Mouse (Mus musculus) CH12.LX (cell line): Measurements from ENCODE around the gene St6gal1. TPM values are rescaled to one million over a fixed set of nuclear protein-coding genes. Genes with fewer than 3 reads are reported as not detected.

Experiments
- DNase-seq: peaks from one replicate; pipeline ENCODE4 v3.0.0-alpha.2; 2013; ENCODE audit errors: extremely low read depth
- H3K27ac ChIP-seq: 2 replicates; pipeline ENCODE4 v1.5.1; 2012; ENCODE audit warnings: low read depth, mild to moderate bottlenecking, control low read depth, moderate library complexity; ENCODE audit not compliant: insufficient read depth
- H3K27me3 ChIP-seq: replicated peaks from 2 replicates; pipeline ENCODE3; 2012; ENCODE audit warnings: inconsistent platforms
- H3K36me3 ChIP-seq, 2 experiments: replicated peaks in 1 of 2; 2 replicates each; pipeline versions ENCODE3 to v1.6.1; 2012; ENCODE audit warnings: inconsistent platforms in 1 of 2, low read length in 1 of 2, mild to moderate bottlenecking in 1 of 2, mixed read lengths in 1 of 2, moderate library complexity in 1 of 2; ENCODE audit not compliant: control insufficient read depth in 1 of 2, insufficient read depth in 1 of 2
- H3K4me1 ChIP-seq, 2 experiments: 2 replicates each; pipeline ENCODE4 v1.6.1; 2012; ENCODE audit warnings: inconsistent platforms in 1 of 2, moderate library complexity in 1 of 2; ENCODE audit not compliant: insufficient read depth in 2 of 2, control insufficient read depth in 1 of 2
- H3K4me2 ChIP-seq: 2 replicates; pipeline ENCODE4 v1.6.1; 2012; ENCODE audit warnings: low read depth, mild to moderate bottlenecking, control low read depth; ENCODE audit not compliant: poor library complexity, insufficient read depth, severe bottlenecking
- H3K4me3 ChIP-seq, 3 experiments: fragments of 150-350 bp in 1 of 3; sonication (generic) in 1 of 3; replicated peaks in 1 of 3; 2 replicates each; pipeline versions ENCODE3 to v1.5.1; 2011 to 2012; ENCODE audit warnings: low read depth in 2 of 3, low read length in 2 of 3, mild to moderate bottlenecking in 2 of 3, moderate library complexity in 2 of 3, control low read depth in 1 of 3, improper control_type of control experiment in 1 of 3, inconsistent platforms in 1 of 3, mixed read lengths in 1 of 3; ENCODE audit not compliant: poor library complexity in 1 of 3
- H3K79me2 ChIP-seq: replicated peaks from 2 replicates; pipeline ENCODE4 v1.6.1; 2012; ENCODE audit warnings: mild to moderate bottlenecking, moderate library complexity; ENCODE audit not compliant: control insufficient read depth, poor library complexity, insufficient read depth, severe bottlenecking; ENCODE audit errors: extremely low read depth
- H3K9ac ChIP-seq: 2 replicates; pipeline ENCODE4 v1.6.1; 2012; ENCODE audit warnings: low read depth, mild to moderate bottlenecking, control low read depth, moderate library complexity; ENCODE audit not compliant: insufficient read depth
- H3K9me3 ChIP-seq: replicated peaks from 2 replicates; pipeline ENCODE3; 2012; ENCODE audit warnings: low read length, inconsistent platforms, mixed read lengths
- BHLHE40 ChIP-seq: IDR thresholded peaks from 2 replicates; pipeline ENCODE4 v1.6.1; 2011; ENCODE audit warnings: mild to moderate bottlenecking, low read depth, low read length, improper control_type of control experiment
- CHD1 ChIP-seq: IDR thresholded peaks from 2 replicates; pipeline ENCODE4 v1.6.1; 2012; ENCODE audit warnings: low read depth, low read length, improper control_type of control experiment, inconsistent platforms
- CHD2 ChIP-seq: IDR thresholded peaks from 2 replicates; pipeline ENCODE4 v1.6.1; 2011; ENCODE audit warnings: low read length, improper control_type of control experiment
- CTCF ChIP-seq, 2 experiments: IDR thresholded peaks in 1 of 2; conservative IDR thresholded peaks in 1 of 2; 2 replicates each; pipeline ENCODE4 v1.5.1; 2011 to 2012; ENCODE audit warnings: low read depth in 2 of 2, low read length in 2 of 2, improper control_type of control experiment in 1 of 2, inconsistent platforms in 1 of 2, mild to moderate bottlenecking in 1 of 2, moderate library complexity in 1 of 2
- E2F4 ChIP-seq: IDR thresholded peaks from 2 replicates; pipeline ENCODE4 v1.6.1; 2011; ENCODE audit warnings: low read depth, low read length, improper control_type of control experiment; ENCODE audit not compliant: insufficient replicate concordance
- ELF1 ChIP-seq: IDR thresholded peaks from 2 replicates; pipeline ENCODE4 v1.6.1; 2014; ENCODE audit warnings: low read depth, mild to moderate bottlenecking, inconsistent platforms, low read length, improper control_type of control experiment
- EP300 ChIP-seq: IDR thresholded peaks from 2 replicates; pipeline ENCODE4 v1.6.1; 2011; ENCODE audit warnings: low read length, improper control_type of control experiment
- ETS1 ChIP-seq: conservative IDR thresholded peaks from 2 replicates; pipeline ENCODE4 v1.6.1; 2012; ENCODE audit warnings: low read depth, mild to moderate bottlenecking, inconsistent platforms, low read length, improper control_type of control experiment, moderate library complexity
- GABPA ChIP-seq: IDR thresholded peaks from 2 replicates; pipeline ENCODE4 v1.6.1; 2012; ENCODE audit warnings: low read depth, low read length, improper control_type of control experiment, inconsistent platforms; ENCODE audit not compliant: insufficient replicate concordance
- HCFC1 ChIP-seq: IDR thresholded peaks from 2 replicates; pipeline ENCODE4 v1.6.1; 2012; ENCODE audit warnings: low read depth, mild to moderate bottlenecking, inconsistent platforms, low read length, improper control_type of control experiment
- IRF4 ChIP-seq: IDR thresholded peaks from 2 replicates; pipeline ENCODE4 v1.6.1; 2014; ENCODE audit warnings: low read depth, mild to moderate bottlenecking, inconsistent platforms, low read length, improper control_type of control experiment
- JUN ChIP-seq: IDR thresholded peaks from 2 replicates; pipeline ENCODE4 v1.6.1; 2011; ENCODE audit warnings: low read depth, mild to moderate bottlenecking, low read length, improper control_type of control experiment, moderate library complexity; ENCODE audit not compliant: insufficient read depth
- JUND ChIP-seq: conservative IDR thresholded peaks from 2 replicates; pipeline ENCODE4 v1.6.1; 2011; ENCODE audit warnings: low read depth, low read length, improper control_type of control experiment
- KAT2A ChIP-seq: IDR thresholded peaks from 2 replicates; pipeline ENCODE4 v1.6.1; 2012; ENCODE audit warnings: low read length, improper control_type of control experiment, inconsistent platforms; ENCODE audit not compliant: insufficient replicate concordance
- MAFK ChIP-seq: IDR thresholded peaks from 2 replicates; pipeline ENCODE4 v1.6.1; 2011; ENCODE audit warnings: low read length, improper control_type of control experiment; ENCODE audit not compliant: insufficient replicate concordance
- MAX ChIP-seq: IDR thresholded peaks from 2 replicates; pipeline ENCODE4 v1.6.1; 2011; ENCODE audit warnings: low read length, improper control_type of control experiment
- MAZ ChIP-seq: IDR thresholded peaks from 2 replicates; pipeline ENCODE4 v1.6.1; 2012; ENCODE audit warnings: low read depth, mild to moderate bottlenecking, inconsistent platforms, low read length, improper control_type of control experiment, moderate library complexity
- MEF2A ChIP-seq: IDR thresholded peaks from 2 replicates; pipeline ENCODE4 v1.6.1; 2014; ENCODE audit warnings: low read depth, mild to moderate bottlenecking, inconsistent platforms, low read length, improper control_type of control experiment, borderline replicate concordance
- MXI1 ChIP-seq: IDR thresholded peaks from 2 replicates; pipeline ENCODE4 v1.6.1; 2011; ENCODE audit warnings: mild to moderate bottlenecking, low read depth, low read length, improper control_type of control experiment
- MYC ChIP-seq: IDR thresholded peaks from 2 replicates; pipeline ENCODE4 v1.6.1; 2011; ENCODE audit warnings: low read depth, mild to moderate bottlenecking, improper control_type of control experiment, low read length
- NELFE ChIP-seq: IDR thresholded peaks from 2 replicates; pipeline ENCODE4 v1.6.1; 2011; ENCODE audit warnings: low read depth, low read length, improper control_type of control experiment
- NRF1 ChIP-seq: IDR thresholded peaks from 2 replicates; pipeline ENCODE4 v1.6.1; 2014; ENCODE audit warnings: low read depth, mild to moderate bottlenecking, inconsistent platforms, low read length, improper control_type of control experiment, moderate library complexity
- PAX5 ChIP-seq: IDR thresholded peaks from 2 replicates; pipeline ENCODE4 v1.6.1; 2012; ENCODE audit warnings: low read length, inconsistent platforms, mixed read lengths
- POLR2A ChIP-seq: IDR thresholded peaks from 2 replicates; pipeline ENCODE4 v1.6.1; 2011; ENCODE audit warnings: low read depth, mild to moderate bottlenecking, improper control_type of control experiment, low read length
- POLR2AphosphoS2 ChIP-seq: IDR thresholded peaks from 2 replicates; pipeline ENCODE4 v1.6.1; 2011; ENCODE audit warnings: low read depth, low read length, improper control_type of control experiment
- RAD21 ChIP-seq: IDR thresholded peaks from 2 replicates; pipeline ENCODE4 v1.6.1; 2011; ENCODE audit warnings: low read depth, mild to moderate bottlenecking, low read length, improper control_type of control experiment, moderate library complexity
- RCOR1 ChIP-seq: conservative IDR thresholded peaks from 2 replicates; pipeline ENCODE4 v1.6.1; 2012; ENCODE audit warnings: low read depth, mild to moderate bottlenecking, inconsistent platforms, low read length, improper control_type of control experiment
- SIN3A ChIP-seq: IDR thresholded peaks from 2 replicates; pipeline ENCODE4 v1.6.1; 2012; ENCODE audit warnings: low read length, improper control_type of control experiment, inconsistent platforms
- SMC3 ChIP-seq: IDR thresholded peaks from 2 replicates; pipeline ENCODE4 v1.6.1; 2011; ENCODE audit warnings: low read depth, low read length, improper control_type of control experiment
- TBP ChIP-seq: conservative IDR thresholded peaks from 2 replicates; pipeline ENCODE4 v1.6.1; 2011; ENCODE audit warnings: low read depth, low read length, improper control_type of control experiment
- TCF12 ChIP-seq: IDR thresholded peaks from 2 replicates; pipeline ENCODE4 v1.6.1; 2014; ENCODE audit warnings: low read depth, mild to moderate bottlenecking, inconsistent platforms, low read length, improper control_type of control experiment
- UBTF ChIP-seq: IDR thresholded peaks from 2 replicates; pipeline ENCODE4 v1.6.1; 2012; ENCODE audit warnings: low read depth, mild to moderate bottlenecking, inconsistent platforms, low read length, improper control_type of control experiment, moderate library complexity
- USF1 ChIP-seq: IDR thresholded peaks from 2 replicates; pipeline ENCODE4 v1.6.1; 2014; ENCODE audit warnings: low read depth, mild to moderate bottlenecking, inconsistent platforms, low read length, improper control_type of control experiment
- USF2 ChIP-seq: conservative IDR thresholded peaks from 2 replicates; pipeline ENCODE4 v1.6.1; 2011; ENCODE audit warnings: low read depth, low read length, improper control_type of control experiment
- ZC3H11A ChIP-seq: IDR thresholded peaks from 2 replicates; pipeline ENCODE4 v1.6.1; 2012; ENCODE audit warnings: low read depth, mild to moderate bottlenecking, inconsistent platforms, low read length, improper control_type of control experiment
- ZKSCAN1 ChIP-seq: IDR thresholded peaks from 2 replicates; pipeline ENCODE4 v1.6.1; 2012; ENCODE audit warnings: low read depth, inconsistent platforms, low read length, improper control_type of control experiment, borderline replicate concordance
- ZMIZ1 ChIP-seq: IDR thresholded peaks from 2 replicates; pipeline ENCODE4 v1.6.1; 2012; ENCODE audit warnings: low read depth, mild to moderate bottlenecking, inconsistent platforms, low read length, improper control_type of control experiment
- ZNF384 ChIP-seq: IDR thresholded peaks from 2 replicates; pipeline ENCODE4 v1.6.1; 2012; ENCODE audit warnings: low read depth, low read length, improper control_type of control experiment, inconsistent platforms
- dilution Hi-C: fragments of 300-500 bp; cut with MboI; formaldehyde crosslinking; loops from 2 replicates; pipeline ENCODE4 v1.14.3; 2020; ENCODE audit warnings: low sequenced_read_pairs; ENCODE audit not compliant: extremely low pct_unique_long_range_greater_than_20kb, extremely low pct_ligation_motif_present
- in situ Hi-C: fragments of 300-500 bp; cut with MboI; formaldehyde crosslinking; loops from 3 replicates; pipeline ENCODE4 v1.14.3; 2019; ENCODE audit warnings: low sequenced_read_pairs, low pct_ligation_motif_present, low pct_unique_long_range_greater_than_20kb, mixed read lengths
- polyA plus RNA-seq: library from polyadenylated mRNA; unstranded; fragments of >175 nt; gene quantifications from 2 replicates; pipeline ENCODE4 v1.2.1, GENCODE M21; 2012; ENCODE audit warnings: low read depth; ENCODE audit not compliant: insufficient read length
- total RNA-seq, 2 experiments: library from RNA; depleted of rRNA; stranded (reverse); fragments of 300-350 nt in 1 of 2; fragments of >200 nt in 1 of 2; gene quantifications; 2 replicates each; pipeline ENCODE4 v1.2.3; 2012 to 2014

St6gal1 gene
- total and polyA plus RNA-seq, 3 experiments = 64.5 to 168 (median 67.8) TPM

- H3K4me3 ChIP-seq = no peak overlapping the region
- DNase-seq = peak; percentile 84
- no peaks in the 10 kb centered on the region for H3K27me3 ChIP-seq
- H3K4me2 ChIP-seq = 0 out of 2 replicates have a peak overlapping the region, but pooled peaks have one; percentile 2
- 0 out of 2 replicates have a peak overlapping the region, but pooled peaks have one; percentile 7 for H3K9ac ChIP-seq
- 0 out of 2 replicates have a peak, but pooled peaks have one; percentile 16 for TF ChIP-seq SMC3
- no peak for TF ChIP-seq NRF1
- TF ChIP-seq GABPA = no peak
- no peak; the same call in 1 of the 2 replicates for TF ChIP-seq ELF1
- TF ChIP-seq IRF4 = peak; percentile 35; the same call in 1 of the 2 replicates
- TF ChIP-seq PAX5 = no peak
- no peak for TF ChIP-seq HCFC1
- no peak for TF ChIP-seq ZMIZ1
- 0 out of 2 replicates have a peak, but pooled peaks have one; percentile 40 for TF ChIP-seq JUND
- TF ChIP-seq JUN = 0 out of 2 replicates have a peak, but pooled peaks have one; percentile 6
- peak; percentile 52; the same call in 1 of the 2 replicates for TF ChIP-seq MXI1
- TF ChIP-seq RCOR1 = no peak
- no peak; the same call in 1 of the 2 replicates for TF ChIP-seq MAX
- TF ChIP-seq MEF2A = peak; percentile 58
- no peak for TF ChIP-seq CHD1
- TF ChIP-seq ZC3H11A = no peak
- peak; percentile 53; the same call in 1 of the 2 replicates for TF ChIP-seq BHLHE40
- no peak for TF ChIP-seq E2F4
- TF ChIP-seq ZNF384 = peak; percentile 61
- no peak for TF ChIP-seq KAT2A
- TF ChIP-seq ETS1 = peak; percentile 85
- no peak for TF ChIP-seq USF2
- TF ChIP-seq MAZ = peak; percentile 53; the same call in 1 of the 2 replicates
- no peak; the same call in 1 of the 2 replicates for TF ChIP-seq POLR2A
- TF ChIP-seq ZKSCAN1 = no peak
- TF ChIP-seq MAFK = peak; percentile 83
- TF ChIP-seq RAD21 = peak; percentile 14
- TF ChIP-seq USF1 = no peak
- no peak for TF ChIP-seq CTCF (conservative IDR thresholded peaks at IDR 0.05 in 1 of 2, IDR thresholded peaks at IDR 0.05 in 1 of 2; ENCODE audit: low read depth in 2 of 2, low read length in 2 of 2)
- no peak for TF ChIP-seq UBTF
- TF ChIP-seq MYC = peak; percentile 33; the same call in 1 of the 2 replicates
- no peak for TF ChIP-seq NELFE
- TF ChIP-seq POLR2AphosphoS2 = no peak
- TF ChIP-seq TCF12 = peak; percentile 51; the same call in 1 of the 2 replicates
- peak; percentile 61; the same call in 1 of the 2 replicates for TF ChIP-seq TBP
- peak; percentile 61 for TF ChIP-seq EP300
- TF ChIP-seq CHD2 = no peak
- peak; percentile 24; the same call in 1 of the 2 replicates for TF ChIP-seq SIN3A
- H3K27ac ChIP-seq = peak overlapping the region; percentile 56
- in situ Hi-C loops (no loop called here), dilution Hi-C loops (no loop called here)
- H3K4me1 ChIP-seq = peaks cover 60 to 98% of the 10 kb centered on the region in 2 experiments
- H3K79me2 ChIP-seq = peaks cover 7% of the 10 kb centered on the region
- H3K9me3 ChIP-seq = no peaks in the 10 kb centered on the region
- peaks cover 0 to 7% of the 10 kb centered on the region in 2 experiments for H3K36me3 ChIP-seq
Measured at GRCm38 (mm10) chr16:23287312-23288040, 62.9 kb downstream of the St6gal1 start.
